Mouse (Mus musculus): ENCODE results near the gene Cyp2c68. TPM values are rescaled to one million over a fixed set of nuclear protein-coding genes. Genes with fewer than 3 reads are reported as not detected.
"Not testable (repeated sequence)": the region's sequence is repeated elsewhere in the genome, so short reads cannot be mapped to it uniquely, and the experiment has no call there.

Gene Cyp2c68
- not detected for total RNA-seq (2021)

- intact Hi-C loops (cut with DNase I): no loop called here
- DNase-seq: no peak
These were observed at the start of gene Cyp2c68 for GRCm38 (mm10) chr19:39740920-39741319. TSS of gene Cyp2c68 (minus strand) at chr19:39741054.

- intact Hi-C loops (cut with DNase I); DNase-seq: not testable (repeated sequence)
These were observed 44.6 kb upstream of the Cyp2c68 start for GRCm38 (mm10) chr19:39785458-39785857.

- intact Hi-C loops (cut with DNase I): no loop called here
These were observed 4.5 kb upstream of the Cyp2c68 start for GRCm38 (mm10) chr19:39745357-39745756.

GRCm38 (mm10) chr19:39744361-39744760 is 3.5 kb upstream of the Cyp2c68 start:
- intact Hi-C loops (cut with DNase I); DNase-seq: not testable (repeated sequence)

More at GRCm38 (mm10) chr19:39745357-39745756, 4.5 kb upstream of the Cyp2c68 start:
- DNase-seq: no peak

- DNase-seq; intact Hi-C loops (cut with DNase I): not testable (repeated sequence)
These were observed 29.7 kb downstream of the Cyp2c68 start for GRCm38 (mm10) chr19:39711116-39711515.

GRCm38 (mm10) chr19:39665650-39666049 is 75.2 kb downstream of the Cyp2c68 start:
- intact Hi-C loops (cut with DNase I): not testable (repeated sequence)

GRCm38 (mm10) chr19:39652381-39652780 is 88.5 kb downstream of the Cyp2c68 start:
- intact Hi-C loops (cut with DNase I): no loop called here

More at GRCm38 (mm10) chr19:39665650-39666049, 75.2 kb downstream of the Cyp2c68 start:
- DNase-seq: not testable (repeated sequence)

GRCm38 (mm10) chr19:39648938-39649337 is 91.9 kb downstream of the Cyp2c68 start, which contains the start of gene Cyp2c67:
TSS of gene Cyp2c67 (minus strand) at chr19:39649051.
- DNase-seq: no peak

More at GRCm38 (mm10) chr19:39652381-39652780, 88.5 kb downstream of the Cyp2c68 start:
- DNase-seq: no peak

GRCm38 (mm10) chr19:39647519-39647918 is 93.3 kb downstream of the Cyp2c68 start:
- intact Hi-C loops (cut with DNase I): no loop called here
- no peak for DNase-seq

More at GRCm38 (mm10) chr19:39648938-39649337, 91.9 kb downstream of the Cyp2c68 start, which contains the start of gene Cyp2c67:
- intact Hi-C loops (cut with DNase I): no loop called here

GRCm38 (mm10) chr19:39644551-39644950 is 96.3 kb downstream of the Cyp2c68 start:
- intact Hi-C loops (cut with DNase I); DNase-seq: not testable (repeated sequence)

Other genes starting within 250 kb of the Cyp2c68 start
- not detected for gene Cyp2c39, start 230.2 kb downstream of the Cyp2c68 start, total RNA-seq (2021)
- gene Cyp2c67, start 92.0 kb downstream of the Cyp2c68 start, total RNA-seq (2021): not detected
- gene Cyp2c40, start 71.8 kb upstream of the Cyp2c68 start, total RNA-seq (2021): not detected
- not detected for gene Cyp2c69, start 145.7 kb upstream of the Cyp2c68 start, total RNA-seq (2021)

Measured in heart, postnatal 36 days (tissue).